Mouse (Mus musculus): ENCODE measurements around the gene Ddn. TPM values are rescaled to one million over a fixed set of nuclear protein-coding genes. Genes with fewer than 3 reads are reported as not detected.

The Ddn gene
- polyA plus RNA-seq, 1 experiment = 0.01 TPM

GRCm38 (mm10) chr15:98781166-98781565 lies 28.1 kb downstream of the Ddn start:
- Histone ChIP-seq H3K27me3 (ENCODE audit: control insufficient read depth) (peaks cover 79% of the 10 kb centered on the region), H3K9me3 (ENCODE audit: control insufficient read depth, low read length) (peaks cover 14% of the 10 kb centered on the region; the same call in 1 of the 2 replicates), H3K4me3 (replicated peaks) (no peak overlapping the region), H3K36me3 (ENCODE audit: control insufficient read depth) (no peaks in the 10 kb centered on the region), H3K4me1 (ENCODE audit: control insufficient read depth) (peaks cover 4% of the 10 kb centered on the region)
- TF ChIP-seq GATA1 (IDR thresholded peaks at IDR 0.05; ENCODE audit: low read length) (no peak), TAL1 (IDR thresholded peaks at IDR 0.05; ENCODE audit: low read length) (no peak)

- H3K4me3 ChIP-seq (replicated peaks) = no peak overlapping the region
- H3K36me3 ChIP-seq (ENCODE audit: control insufficient read depth) = no peaks in the 10 kb centered on the region
- peaks cover 11% of the 10 kb centered on the region; the same call in 1 of the 2 replicates for H3K9me3 ChIP-seq (ENCODE audit: control insufficient read depth, low read length)
- TF ChIP-seq TAL1 (IDR thresholded peaks at IDR 0.05; ENCODE audit: low read length) = no peak
- no peak for TF ChIP-seq GATA1 (IDR thresholded peaks at IDR 0.05; ENCODE audit: low read length)
- peaks cover 5% of the 10 kb centered on the region for H3K4me1 ChIP-seq (ENCODE audit: control insufficient read depth)
- H3K27me3 ChIP-seq (ENCODE audit: control insufficient read depth) = peaks cover 80% of the 10 kb centered on the region
These were observed 28.7 kb downstream of the Ddn start for GRCm38 (mm10) chr15:98780573-98780972.

- Histone ChIP-seq H3K4me3 (replicated peaks) (no peak overlapping the region), H3K9me3 (ENCODE audit: control insufficient read depth, low read length) (peaks cover 9% of the 10 kb centered on the region; the same call in 1 of the 2 replicates), H3K4me1 (ENCODE audit: control insufficient read depth) (peaks cover 5% of the 10 kb centered on the region), H3K36me3 (ENCODE audit: control insufficient read depth) (no peaks in the 10 kb centered on the region), H3K27me3 (ENCODE audit: control insufficient read depth) (peaks cover 82% of the 10 kb centered on the region)
- TF ChIP-seq GATA1 (IDR thresholded peaks at IDR 0.05; ENCODE audit: low read length) (no peak), TAL1 (IDR thresholded peaks at IDR 0.05; ENCODE audit: low read length) (no peak)
These were observed 29.2 kb downstream of the Ddn start for GRCm38 (mm10) chr15:98780075-98780474.

- peaks cover 90% of the 10 kb centered on the region for H3K27me3 ChIP-seq (ENCODE audit: control insufficient read depth)
- no peaks in the 10 kb centered on the region for H3K36me3 ChIP-seq (ENCODE audit: control insufficient read depth)
- no peak overlapping the region for H3K4me3 ChIP-seq (replicated peaks)
- TF ChIP-seq TAL1 (IDR thresholded peaks at IDR 0.05; ENCODE audit: low read length) (no peak), GATA1 (IDR thresholded peaks at IDR 0.05; ENCODE audit: low read length) (no peak)
- H3K4me1 ChIP-seq (ENCODE audit: control insufficient read depth) = peaks cover 6% of the 10 kb centered on the region
- peaks cover 9% of the 10 kb centered on the region; the same call in 1 of the 2 replicates for H3K9me3 ChIP-seq (ENCODE audit: control insufficient read depth, low read length)
These were observed 30.5 kb downstream of the Ddn start for GRCm38 (mm10) chr15:98778806-98779205.

- no peak for TF ChIP-seq GATA1 (IDR thresholded peaks at IDR 0.05; ENCODE audit: low read length)
- no peak for TF ChIP-seq TAL1 (IDR thresholded peaks at IDR 0.05; ENCODE audit: low read length)
- peaks cover 7% of the 10 kb centered on the region for H3K4me1 ChIP-seq (ENCODE audit: control insufficient read depth)
- no peak overlapping the region for H3K4me3 ChIP-seq (replicated peaks)
- no peaks in the 10 kb centered on the region for H3K36me3 ChIP-seq (ENCODE audit: control insufficient read depth)
- H3K9me3 ChIP-seq (ENCODE audit: control insufficient read depth, low read length) = peaks cover 9% of the 10 kb centered on the region; the same call in 1 of the 2 replicates
- H3K27me3 ChIP-seq (ENCODE audit: control insufficient read depth) = peaks cover 96% of the 10 kb centered on the region
These were observed 31.0 kb downstream of the Ddn start for GRCm38 (mm10) chr15:98778191-98778770.

GRCm38 (mm10) chr15:98777762-98778161 lies 31.5 kb downstream of the Ddn start, which contains the start of gene Wnt10b:
Wnt10b (minus strand) TSS chr15:98778150.
- TF ChIP-seq TAL1 (IDR thresholded peaks at IDR 0.05; ENCODE audit: low read length) (no peak), GATA1 (IDR thresholded peaks at IDR 0.05; ENCODE audit: low read length) (no peak)
- Histone ChIP-seq H3K9me3 (ENCODE audit: control insufficient read depth, low read length) (peaks cover 9% of the 10 kb centered on the region; the same call in 1 of the 2 replicates), H3K4me3 (replicated peaks) (no peak within 1 kb of the TSS), H3K36me3 (ENCODE audit: control insufficient read depth) (no peaks in the 10 kb centered on the region), H3K4me1 (ENCODE audit: control insufficient read depth) (peaks cover 11% of the 10 kb centered on the region), H3K27me3 (ENCODE audit: control insufficient read depth) (peaks cover 98% of the 10 kb centered on the region)

GRCm38 (mm10) chr15:98777005-98777616 lies 32.2 kb downstream of the Ddn start:
- Histone ChIP-seq H3K9me3 (ENCODE audit: control insufficient read depth, low read length) (peaks cover 9% of the 10 kb centered on the region; the same call in 1 of the 2 replicates), H3K4me1 (ENCODE audit: control insufficient read depth) (peaks cover 18% of the 10 kb centered on the region), H3K4me3 (replicated peaks) (no peak overlapping the region), H3K36me3 (ENCODE audit: control insufficient read depth) (no peaks in the 10 kb centered on the region), H3K27me3 (ENCODE audit: control insufficient read depth) (peaks cover 100% of the 10 kb centered on the region)
- TF ChIP-seq GATA1 (IDR thresholded peaks at IDR 0.05; ENCODE audit: low read length) (no peak), TAL1 (IDR thresholded peaks at IDR 0.05; ENCODE audit: low read length) (no peak)

- no peak overlapping the region for H3K4me3 ChIP-seq (replicated peaks)
- TF ChIP-seq TAL1 (IDR thresholded peaks at IDR 0.05; ENCODE audit: low read length) = no peak
- TF ChIP-seq GATA1 (IDR thresholded peaks at IDR 0.05; ENCODE audit: low read length) = no peak
- peaks cover 100% of the 10 kb centered on the region for H3K27me3 ChIP-seq (ENCODE audit: control insufficient read depth)
- H3K4me1 ChIP-seq (ENCODE audit: control insufficient read depth) = peaks cover 19% of the 10 kb centered on the region
- peaks cover 9% of the 10 kb centered on the region; the same call in 1 of the 2 replicates for H3K9me3 ChIP-seq (ENCODE audit: control insufficient read depth, low read length)
- no peaks in the 10 kb centered on the region for H3K36me3 ChIP-seq (ENCODE audit: control insufficient read depth)
These were observed 32.8 kb downstream of the Ddn start for GRCm38 (mm10) chr15:98776280-98777004.

GRCm38 (mm10) chr15:98775533-98775932 lies 33.8 kb downstream of the Ddn start:
- H3K4me3 ChIP-seq (replicated peaks) = no peak overlapping the region

More at GRCm38 (mm10) chr15:98775533-98775932, 33.8 kb downstream of the Ddn start:
- peaks cover 98% of the 10 kb centered on the region for H3K27me3 ChIP-seq (ENCODE audit: control insufficient read depth)
- peaks cover 19% of the 10 kb centered on the region for H3K4me1 ChIP-seq (ENCODE audit: control insufficient read depth)
- TF ChIP-seq GATA1 (IDR thresholded peaks at IDR 0.05; ENCODE audit: low read length) = no peak
- no peak for TF ChIP-seq TAL1 (IDR thresholded peaks at IDR 0.05; ENCODE audit: low read length)
- peaks cover 9% of the 10 kb centered on the region; the same call in 1 of the 2 replicates for H3K9me3 ChIP-seq (ENCODE audit: control insufficient read depth, low read length)
- H3K36me3 ChIP-seq (ENCODE audit: control insufficient read depth) = no peaks in the 10 kb centered on the region

Data from erythroblast, embryonic 14.5 days (primary cell).